Mouse (Mus musculus) ES-E14 (cell line): Measurements from ENCODE around the gene Catsperg1.
"Not testable (repeated sequence)": the region's sequence is repeated elsewhere in the genome, so short reads cannot be mapped to it uniquely, and the experiment has no call there.

Experiments
- CHD2 ChIP-seq: IDR thresholded peaks from 2 replicates; pipeline ENCODE4 v1.6.1; 2014; ENCODE audit warnings: mild to moderate bottlenecking, low read depth, low read length, inconsistent platforms
- HCFC1 ChIP-seq: IDR thresholded peaks from 2 replicates; pipeline ENCODE4 v1.6.1; 2012; ENCODE audit warnings: low read length, inconsistent platforms, borderline replicate concordance; ENCODE audit not compliant: insufficient read depth
- ZNF384 ChIP-seq: IDR thresholded peaks from 2 replicates; pipeline ENCODE4 v1.6.1; 2012; ENCODE audit warnings: low read depth, low read length, inconsistent platforms

- not testable (repeated sequence) for TF ChIP-seq CHD2, HCFC1, ZNF384
These were observed 2.8 kb downstream of the Catsperg1 start for GRCm38 (mm10) chr7:29211013-29211412.
